In the genomic region with DNA sequence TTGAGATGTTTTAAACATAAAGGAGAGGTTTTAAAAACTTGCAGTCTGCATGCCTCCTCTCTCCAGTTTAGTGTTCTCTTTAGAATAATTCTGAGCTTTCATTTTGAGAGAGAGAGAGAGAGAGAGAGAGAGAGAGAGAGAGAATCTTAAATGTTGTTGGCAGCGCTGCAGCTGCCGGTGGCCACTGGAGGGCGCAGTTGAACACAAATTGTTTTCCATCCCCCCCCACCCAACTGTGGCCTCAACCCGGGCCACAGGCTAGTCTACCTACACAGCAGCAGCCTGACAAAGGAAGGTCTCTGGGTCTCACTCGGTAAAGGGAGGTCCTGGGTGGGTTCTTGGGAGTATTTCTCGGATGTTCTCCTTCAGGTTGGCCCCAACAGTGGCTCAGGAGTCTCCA, we compare ENCODE assay signal across 8 mouse cellular contexts. TPM values are rescaled to one million over a fixed set of nuclear protein-coding genes. Genes with fewer than 3 reads are reported as not detected.
DNase-seq lines count a peak whose midpoint lies in the region; ATAC-seq and TF ChIP-seq lines count a peak whose summit lies in the region.

No protein-coding gene starts in this region.

- 11% methylated on average over 6 of the region's 6 CpGs for WGBS in lung, embryonic 14.5 days
- 11% methylated on average over 6 of the region's 6 CpGs for WGBS in small intestine, adult 2 months

- no peak overlapping the region for H3K4me2 ChIP-seq in lung, embryonic 14.5 days

- H3K27ac ChIP-seq in lung, embryonic 14.5 days (ENCODE audit: low read depth) = no peak overlapping the region
- no peak overlapping the region for H3K27ac ChIP-seq in small intestine, adult 2 months (ENCODE audit: insufficient read depth, low read depth, low read length)

- H3K9ac ChIP-seq in lung, embryonic 14.5 days = no peak overlapping the region

- H3K36me3 ChIP-seq in lung, embryonic 14.5 days (ENCODE audit: insufficient read depth) = no peaks in the 10 kb centered on the region
- no peaks in the 10 kb centered on the region for H3K36me3 ChIP-seq in small intestine, adult 2 months (ENCODE audit: control insufficient read depth, insufficient read depth, low read length)

- H3K4me1 ChIP-seq in lung, embryonic 14.5 days (ENCODE audit: insufficient read depth) = no peaks in the 10 kb centered on the region
- no peaks in the 10 kb centered on the region for H3K4me1 ChIP-seq in small intestine, adult 2 months (ENCODE audit: control insufficient read depth, insufficient read depth, insufficient read length, low read length)

- no peak overlapping the region for H3K4me3 ChIP-seq in lung, embryonic 14.5 days (ENCODE audit: low read depth, low read length)
- H3K4me3 ChIP-seq in small intestine, adult 2 months (ENCODE audit: low read depth, low read length) = no peak overlapping the region

- no peak for ATAC-seq in CD4-positive, CD25-positive, alpha-beta regulatory T cell, adult 4 months
- no peak for ATAC-seq in lung, embryonic 14.5 days (ENCODE audit: insufficient read depth)

- H3K9me3 ChIP-seq in lung, embryonic 14.5 days (ENCODE audit: low read depth, low read length) = no peaks in the 10 kb centered on the region

- H3K27me3 ChIP-seq in lung, embryonic 14.5 days (ENCODE audit: insufficient read depth, low read length) = no peaks in the 10 kb centered on the region
- no peaks in the 10 kb centered on the region for H3K27me3 ChIP-seq in small intestine, adult 2 months (ENCODE audit: control insufficient read depth, insufficient read depth, low read length)

- TF ChIP-seq POLR2A in small intestine, adult 2 months (IDR thresholded peaks at IDR 0.05; ENCODE audit: low read depth, low read length) = no peak

- DNase-seq in CD4-positive, CD25-positive, alpha-beta regulatory T cell, adult 2 months (ENCODE audit: low read depth, low spot score) = peak; percentile 44
- DNase-seq in ovary, postnatal 36 days (ENCODE audit: low spot score) = peak; percentile 40
- DNase-seq in ovary, adult 18-20 months (ENCODE audit: low spot score) = no peak
- peak; percentile 79 for DNase-seq in embryo, embryonic 10.5 days (ENCODE audit: low spot score)
- peak; percentile 28 for DNase-seq in induced T-regulatory cell, adult 2 months (ENCODE audit: low read depth)
- peak; percentile 62 for DNase-seq in lung, embryonic 14.5 days

- peak; percentile 66 for TF ChIP-seq CTCF in lung, embryonic 14.5 days (IDR thresholded peaks at IDR 0.05; ENCODE audit: low read depth)
- peak; percentile 69 for TF ChIP-seq CTCF in small intestine, adult 2 months (IDR thresholded peaks at IDR 0.05; ENCODE audit: extremely low read depth, insufficient read length, insufficient replicate concordance, low read depth, low read length)

RNA-seq across cellular contexts. Expression of a gene that starts 29.7 kb away (rescaled TPM):
- under 1 TPM in 1 of 2 experiments, not detected in 1; 0.63 TPM for polyA plus RNA-seq in CD4-positive, CD25-positive, alpha-beta regulatory T cell, adult 4 months (2017; shearing (Covaris generic))
- polyA plus RNA-seq in lung, embryonic 14.5 days (2014; fragmentation: Nextera tagmentation; extraction: Ambion mirVana) = 0.08 TPM in 1 of 2 replicates, not detected in the other
- 2.7 and 3.7 TPM in 2 replicates for polyA plus RNA-seq in small intestine, adult 2 months (2012; rRNA removed)
